Mouse (Mus musculus) lung, embryonic 14.5 days (tissue): Measurements from ENCODE around the gene Mtch1. TPM values are rescaled to one million over a fixed set of nuclear protein-coding genes. Genes with fewer than 3 reads are reported as not detected.
A peak's percentile ranks its signal among the peaks of the same experiment; 100 is the strongest.

Experiments
- ATAC-seq: fragments of 200-750 bp; cut with Nextera tagmentation; 2 replicates; pipeline ENCODE4 v1.8.0; 2017; ENCODE audit warnings: mild to moderate bottlenecking, moderate TSS enrichment, moderate library complexity; ENCODE audit not compliant: insufficient read depth
- DNase-seq: peaks from one replicate; pipeline ENCODE4 v3.0.0-alpha.2; 2015
- H3K27ac ChIP-seq: fragments of 300-500 bp; sonication (generic); 2 replicates; pipeline ENCODE4 v1.5.1; 2014; ENCODE audit warnings: low read depth, mild to moderate bottlenecking, moderate library complexity
- H3K27me3 ChIP-seq: fragments of 300-500 bp; sonication (generic); 2 replicates; pipeline ENCODE4 v1.6.1; 2014; ENCODE audit warnings: low read length, control low read depth; ENCODE audit not compliant: insufficient read depth
- H3K36me3 ChIP-seq: fragments of 300-500 bp; sonication (generic); 2 replicates; pipeline ENCODE4 v1.6.1; 2014; ENCODE audit warnings: control low read depth; ENCODE audit not compliant: insufficient read depth
- H3K4me1 ChIP-seq: fragments of 300-500 bp; sonication (generic); 2 replicates; pipeline ENCODE4 v1.6.1; 2014; ENCODE audit warnings: antibody characterized with exemption, control low read depth; ENCODE audit not compliant: insufficient read depth
- H3K4me2 ChIP-seq: fragments of 300-500 bp; sonication (generic); 2 replicates; pipeline ENCODE4 v1.6.1; 2014; ENCODE audit warnings: mild to moderate bottlenecking
- H3K4me3 ChIP-seq: fragments of 300-500 bp; sonication (generic); 2 replicates; pipeline ENCODE4 v1.5.1; 2014; ENCODE audit warnings: low read depth, low read length
- H3K9ac ChIP-seq: fragments of 300-500 bp; sonication (generic); 2 replicates; pipeline ENCODE4 v1.6.1; 2014
- H3K9me3 ChIP-seq: fragments of 300-500 bp; sonication (generic); 2 replicates; pipeline ENCODE4 v1.6.1; 2016; ENCODE audit warnings: low read depth, low read length, control low read depth
- CTCF ChIP-seq: IDR thresholded peaks from 2 replicates; pipeline ENCODE4 v1.5.1; 2016; ENCODE audit warnings: antibody characterized with exemption, low read depth
- WGBS: fragments of 180-500 bp; shearing (Covaris S2); extraction: QIAGEN DNeasy Blood & Tissue Kit; methylation state at CpG from one replicate; pipeline ENCODE4 v1.1.7; 2014; 5-methylcytosine and 5-hydroxymethylcytosine counted together
- polyA plus RNA-seq: library from polyadenylated mRNA; unstranded; fragments of >200 nt; fragmentation: Nextera tagmentation; extraction: Ambion mirVana; gene quantifications from 2 replicates; pipeline ENCODE4 v1.2.1, GENCODE M21; 2014

The Mtch1 gene
- polyA plus RNA-seq, 1 experiment from 2014 or later, result 395 TPM

- no peak for ATAC-seq
- WGBS, result 86% methylated on average over 4 of the region's 4 CpGs
- no peaks in the 10 kb centered on the region for H3K9me3 ChIP-seq
- H3K4me3 ChIP-seq, result no peak overlapping the region
- no peak for DNase-seq
- H3K27me3 ChIP-seq, result no peaks in the 10 kb centered on the region
- no peak overlapping the region for H3K27ac ChIP-seq
- no peak overlapping the region for H3K9ac ChIP-seq
- TF ChIP-seq CTCF, result no peak
- no peaks in the 10 kb centered on the region; the same call in 1 of the 2 replicates for H3K4me1 ChIP-seq
- H3K4me2 ChIP-seq, result no peak overlapping the region
- peaks cover 47% of the 10 kb centered on the region for H3K36me3 ChIP-seq
Measured at GRCm38 (mm10) chr17:29299282-29299681, 48.5 kb downstream of the Mtch1 start.

- Histone ChIP-seq H3K9me3 (no peaks in the 10 kb centered on the region), H3K27ac (peak overlapping the region; percentile 65), H3K4me1 (no peaks in the 10 kb centered on the region), H3K36me3 (peaks cover 53% of the 10 kb centered on the region), H3K4me3 (no peak overlapping the region), H3K4me2 (no peak overlapping the region), H3K9ac (no peak overlapping the region), H3K27me3 (no peaks in the 10 kb centered on the region)
- 65% methylated on average over 6 of the region's 6 CpGs for WGBS
- 0 out of 2 replicates have a peak, but pooled peaks have one; percentile 21 for ATAC-seq
- no peak for DNase-seq
- TF ChIP-seq CTCF, result peak; percentile 35; the same call in 1 of the 2 replicates
Measured at GRCm38 (mm10) chr17:29297813-29298212, 49.9 kb downstream of the Mtch1 start.

- Histone ChIP-seq H3K36me3 (peaks cover 53% of the 10 kb centered on the region), H3K4me3 (no peak overlapping the region), H3K4me2 (no peak overlapping the region), H3K9ac (no peak overlapping the region), H3K27me3 (no peaks in the 10 kb centered on the region), H3K27ac (peak overlapping the region; percentile 65), H3K9me3 (no peaks in the 10 kb centered on the region), H3K4me1 (no peaks in the 10 kb centered on the region)
- TF ChIP-seq CTCF, result no peak
- WGBS, result 64% methylated on average over 10 of the region's 10 CpGs
- no peak for DNase-seq
- no peak for ATAC-seq
Measured at GRCm38 (mm10) chr17:29297321-29297720, 50.4 kb downstream of the Mtch1 start.

- no peak overlapping the region for H3K4me3 ChIP-seq
- H3K9me3 ChIP-seq, result no peaks in the 10 kb centered on the region
- H3K4me2 ChIP-seq, result no peak overlapping the region
- ATAC-seq (no peak), DNase-seq (no peak)
- no peak for TF ChIP-seq CTCF
- no peak overlapping the region for H3K27ac ChIP-seq
- no peaks in the 10 kb centered on the region for H3K27me3 ChIP-seq
- no peak overlapping the region for H3K9ac ChIP-seq
- H3K4me1 ChIP-seq, result no peaks in the 10 kb centered on the region
- H3K36me3 ChIP-seq, result peaks cover 48% of the 10 kb centered on the region
- WGBS, result 57% methylated on average over 5 of the region's 5 CpGs
Measured at GRCm38 (mm10) chr17:29295835-29296234, 51.9 kb downstream of the Mtch1 start.

- H3K9ac ChIP-seq, result no peak overlapping the region
- no peaks in the 10 kb centered on the region for H3K27me3 ChIP-seq
- no peak for DNase-seq
- H3K27ac ChIP-seq, result no peak overlapping the region
- H3K4me2 ChIP-seq, result no peak overlapping the region
- TF ChIP-seq CTCF, result no peak
- ATAC-seq, result no peak
- H3K9me3 ChIP-seq, result no peaks in the 10 kb centered on the region
- H3K4me3 ChIP-seq, result no peak overlapping the region
- 79% methylated on average over 9 of the region's 9 CpGs for WGBS
- H3K4me1 ChIP-seq, result no peaks in the 10 kb centered on the region
- H3K36me3 ChIP-seq, result peaks cover 40% of the 10 kb centered on the region
Measured at GRCm38 (mm10) chr17:29293807-29294605, 53.7 kb downstream of the Mtch1 start.

GRCm38 (mm10) chr17:29292996-29293395 lies 54.7 kb downstream of the Mtch1 start:
- DNase-seq, result no peak
- Histone ChIP-seq H3K4me1 (no peaks in the 10 kb centered on the region), H3K27ac (no peak overlapping the region), H3K4me3 (no peak overlapping the region), H3K9me3 (no peaks in the 10 kb centered on the region), H3K9ac (no peak overlapping the region), H3K36me3 (peaks cover 32% of the 10 kb centered on the region; the same call in 1 of the 2 replicates), H3K27me3 (no peaks in the 10 kb centered on the region), H3K4me2 (no peak overlapping the region)
- no peak for ATAC-seq
- 68% methylated on average over 3 of the region's 3 CpGs for WGBS
- TF ChIP-seq CTCF, result no peak

GRCm38 (mm10) chr17:29291793-29292192 lies 55.9 kb downstream of the Mtch1 start:
- H3K27me3 ChIP-seq, result no peaks in the 10 kb centered on the region
- H3K36me3 ChIP-seq, result peaks cover 28% of the 10 kb centered on the region; the same call in 1 of the 2 replicates
- H3K27ac ChIP-seq, result no peak overlapping the region
- 92% methylated on average over 7 of the region's 7 CpGs for WGBS
- no peak overlapping the region for H3K4me2 ChIP-seq
- DNase-seq (no peak), ATAC-seq (no peak)
- TF ChIP-seq CTCF, result no peak
- no peaks in the 10 kb centered on the region for H3K9me3 ChIP-seq
- no peak overlapping the region for H3K4me3 ChIP-seq
- no peaks in the 10 kb centered on the region for H3K4me1 ChIP-seq
- no peak overlapping the region for H3K9ac ChIP-seq
